Mouse (Mus musculus) megakaryocyte, embryonic 14.5 days (primary cell): ENCODE data around the gene Ubl3. TPM values are rescaled to one million over a fixed set of nuclear protein-coding genes. Genes with fewer than 3 reads are reported as not detected.

ENCODE experiments used
- H3K27me3 ChIP-seq: replicated peaks from 2 replicates; pipeline ENCODE3; 2012; ENCODE audit warnings: inconsistent platforms
- H3K36me3 ChIP-seq: replicated peaks from 2 replicates; pipeline ENCODE3; 2012; ENCODE audit warnings: low read length, inconsistent platforms, mixed read lengths
- H3K4me1 ChIP-seq: 2 replicates; pipeline ENCODE4 v1.6.1; 2012; ENCODE audit warnings: inconsistent platforms
- H3K4me3 ChIP-seq: replicated peaks from 2 replicates; pipeline ENCODE3; 2012; ENCODE audit warnings: moderate library complexity, mild to moderate bottlenecking, inconsistent platforms
- H3K9me3 ChIP-seq: 2 replicates; pipeline ENCODE4 v1.6.1; 2012; ENCODE audit warnings: inconsistent platforms
- FLI1 ChIP-seq: IDR thresholded peaks from 2 replicates; pipeline ENCODE4 v1.6.1; 2012; ENCODE audit warnings: low read length, inconsistent platforms, mixed read lengths
- GATA1 ChIP-seq: IDR thresholded peaks from 3 replicates; pipeline ENCODE4 v1.6.1; 2012; ENCODE audit warnings: mixed read lengths, low read length, inconsistent platforms, borderline replicate concordance
- polyA plus RNA-seq: library from polyadenylated mRNA; stranded (reverse); fragments of >175 nt; gene quantifications from 2 replicates; pipeline ENCODE4 v1.2.3, GENCODE M21; 2012; ENCODE audit warnings: low replicate concordance; ENCODE audit not compliant: insufficient read depth

The Ubl3 gene
- polyA plus RNA-seq, result 6.1 and 9.4 TPM in 2 replicates

DNA sequence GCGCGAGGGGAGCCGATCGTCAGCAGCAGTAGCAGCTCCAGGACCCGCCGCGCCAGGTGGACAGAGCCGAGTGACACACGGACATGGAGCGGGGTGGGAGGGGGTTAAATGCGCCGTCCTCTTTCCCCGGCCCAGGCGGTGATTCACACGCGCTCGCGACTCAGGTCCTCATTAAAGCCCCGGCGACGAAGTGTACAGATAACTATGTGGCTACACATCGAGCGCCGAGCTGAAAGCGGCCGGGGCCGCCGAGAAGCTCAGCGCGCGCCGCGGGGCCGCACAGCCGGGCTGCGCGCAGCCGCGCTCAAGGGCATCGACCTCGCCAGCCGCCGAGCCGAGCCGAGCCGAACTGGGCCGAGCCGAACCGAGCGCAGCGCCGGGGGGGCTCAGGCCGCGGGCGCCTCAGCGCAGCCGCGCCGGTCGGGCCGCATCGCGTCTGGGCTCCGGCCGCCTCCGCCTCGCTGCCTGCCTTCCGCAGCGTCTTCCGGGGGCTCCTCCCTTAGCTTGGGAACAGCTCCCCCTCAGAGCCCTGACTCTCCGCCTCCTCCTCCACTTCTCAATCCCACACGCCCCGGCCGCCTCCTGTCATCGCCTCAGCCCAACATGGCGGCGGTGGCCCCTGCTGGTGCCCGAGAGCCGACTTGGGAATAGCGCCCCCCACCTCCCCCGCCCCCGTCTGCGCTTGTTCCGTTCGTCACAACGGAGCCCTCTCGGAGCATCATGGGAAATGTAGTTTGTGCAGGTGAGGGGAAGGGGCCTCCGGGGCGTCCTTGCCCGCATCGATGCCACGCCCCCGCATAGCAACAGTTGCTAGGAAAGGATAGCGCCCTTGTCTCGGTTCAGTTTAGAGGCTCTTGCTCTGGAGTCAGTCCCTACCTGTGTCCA is at the start of gene Ubl3:
TSS of gene Ubl3 (minus strand) at position 603 of the 885 bp plus-strand sequence.
- Histone ChIP-seq H3K9me3 (no peaks in the 10 kb centered on the region), H3K36me3 (no peaks in the 10 kb centered on the region), H3K4me1 (peaks cover 41% of the 10 kb centered on the region), H3K27me3 (peaks cover 88% of the 10 kb centered on the region), H3K4me3 (peak within 1 kb of the TSS; percentile 93)
- TF ChIP-seq FLI1, result no peak
- TF ChIP-seq GATA1, result no peak

- no peaks in the 10 kb centered on the region for H3K4me1 ChIP-seq
Measured at GRCm38 (mm10) chr5:148598376-148598775, 45.8 kb upstream of the Ubl3 start.

DNA sequence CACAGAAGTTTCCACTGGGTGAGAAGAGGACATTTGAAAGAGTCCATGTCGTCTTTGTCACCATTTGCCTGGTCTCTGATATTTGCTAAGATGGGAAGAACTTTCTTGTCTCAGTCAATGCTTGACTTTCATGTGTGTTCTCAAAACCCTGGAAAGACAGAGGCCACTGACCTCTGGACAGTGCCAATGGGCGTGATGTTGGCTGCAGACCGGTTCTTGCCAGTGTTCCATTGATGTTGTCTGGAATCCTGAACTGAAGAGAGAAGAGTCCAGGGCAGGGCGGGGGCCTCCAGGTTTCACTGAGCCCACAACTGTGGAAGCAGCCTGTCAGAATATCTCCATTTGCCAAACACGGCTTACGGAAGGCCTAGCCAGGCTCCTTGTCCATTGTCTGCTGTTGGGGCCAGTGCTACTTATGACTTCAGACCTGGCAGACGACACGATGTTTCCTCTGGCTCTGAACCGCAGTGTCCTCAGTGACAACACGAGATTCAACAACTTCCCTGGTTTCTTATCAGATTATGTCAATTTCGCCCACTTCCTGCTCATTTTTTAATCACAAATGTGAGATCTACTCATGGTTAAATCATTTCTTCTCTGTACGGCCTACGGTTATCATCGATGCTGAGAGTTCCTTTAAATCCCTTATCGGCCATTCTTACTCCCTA is 43.6 kb upstream of the Ubl3 start:
- TF ChIP-seq GATA1 (no peak), FLI1 (no peak)
- no peaks in the 10 kb centered on the region for H3K9me3 ChIP-seq
- H3K36me3 ChIP-seq, result no peaks in the 10 kb centered on the region
- no peaks in the 10 kb centered on the region for H3K27me3 ChIP-seq
- no peaks in the 10 kb centered on the region for H3K4me1 ChIP-seq
- H3K4me3 ChIP-seq, result no peak overlapping the region

More at GRCm38 (mm10) chr5:148598376-148598775, 45.8 kb upstream of the Ubl3 start:
- no peaks in the 10 kb centered on the region for H3K27me3 ChIP-seq
- TF ChIP-seq FLI1 (no peak), GATA1 (no peak)
- no peak overlapping the region for H3K4me3 ChIP-seq
- H3K9me3 ChIP-seq, result peaks cover 9% of the 10 kb centered on the region; the same call in 1 of the 2 replicates
- no peaks in the 10 kb centered on the region for H3K36me3 ChIP-seq

DNA sequence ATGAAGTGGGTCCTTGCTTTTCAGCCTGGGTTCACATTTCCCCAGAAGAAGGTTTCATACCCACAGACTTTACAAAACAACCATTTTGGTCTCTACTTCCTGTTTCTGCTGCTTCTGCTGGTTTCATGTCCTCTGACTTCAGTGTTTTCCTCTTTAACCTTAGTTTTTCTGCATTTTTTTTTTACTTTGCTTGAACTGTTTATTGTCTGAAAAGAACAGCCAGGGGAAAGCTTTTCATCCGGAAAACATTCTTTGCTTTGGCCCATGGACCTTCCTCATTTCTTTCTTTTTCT is 42.8 kb upstream of the Ubl3 start:
- no peaks in the 10 kb centered on the region for H3K27me3 ChIP-seq
- no peak overlapping the region for H3K4me3 ChIP-seq
- H3K36me3 ChIP-seq, result no peaks in the 10 kb centered on the region
- H3K9me3 ChIP-seq, result peaks cover 5% of the 10 kb centered on the region; the same call in 1 of the 2 replicates
- no peaks in the 10 kb centered on the region for H3K4me1 ChIP-seq
- TF ChIP-seq FLI1 (no peak), GATA1 (no peak)

- Histone ChIP-seq H3K4me3 (no peak overlapping the region), H3K4me1 (no peaks in the 10 kb centered on the region), H3K27me3 (no peaks in the 10 kb centered on the region), H3K9me3 (peaks cover 5% of the 10 kb centered on the region; the same call in 1 of the 2 replicates), H3K36me3 (no peaks in the 10 kb centered on the region)
- TF ChIP-seq FLI1 (no peak), GATA1 (no peak)
Measured at GRCm38 (mm10) chr5:148594693-148595458, 42.3 kb upstream of the Ubl3 start.

GRCm38 (mm10) chr5:148593607-148594006 is 41.0 kb upstream of the Ubl3 start:
- Histone ChIP-seq H3K4me3 (no peak overlapping the region), H3K4me1 (no peaks in the 10 kb centered on the region), H3K9me3 (peaks cover 5% of the 10 kb centered on the region; the same call in 1 of the 2 replicates), H3K27me3 (no peaks in the 10 kb centered on the region), H3K36me3 (no peaks in the 10 kb centered on the region)
- TF ChIP-seq FLI1, result no peak
- TF ChIP-seq GATA1, result no peak

- Histone ChIP-seq H3K9me3 (peaks cover 5% of the 10 kb centered on the region; the same call in 1 of the 2 replicates), H3K4me3 (no peak overlapping the region), H3K27me3 (no peaks in the 10 kb centered on the region), H3K36me3 (no peaks in the 10 kb centered on the region), H3K4me1 (no peaks in the 10 kb centered on the region)
- no peak for TF ChIP-seq GATA1
- no peak for TF ChIP-seq FLI1
Measured at GRCm38 (mm10) chr5:148591448-148591862, 38.9 kb upstream of the Ubl3 start.

DNA sequence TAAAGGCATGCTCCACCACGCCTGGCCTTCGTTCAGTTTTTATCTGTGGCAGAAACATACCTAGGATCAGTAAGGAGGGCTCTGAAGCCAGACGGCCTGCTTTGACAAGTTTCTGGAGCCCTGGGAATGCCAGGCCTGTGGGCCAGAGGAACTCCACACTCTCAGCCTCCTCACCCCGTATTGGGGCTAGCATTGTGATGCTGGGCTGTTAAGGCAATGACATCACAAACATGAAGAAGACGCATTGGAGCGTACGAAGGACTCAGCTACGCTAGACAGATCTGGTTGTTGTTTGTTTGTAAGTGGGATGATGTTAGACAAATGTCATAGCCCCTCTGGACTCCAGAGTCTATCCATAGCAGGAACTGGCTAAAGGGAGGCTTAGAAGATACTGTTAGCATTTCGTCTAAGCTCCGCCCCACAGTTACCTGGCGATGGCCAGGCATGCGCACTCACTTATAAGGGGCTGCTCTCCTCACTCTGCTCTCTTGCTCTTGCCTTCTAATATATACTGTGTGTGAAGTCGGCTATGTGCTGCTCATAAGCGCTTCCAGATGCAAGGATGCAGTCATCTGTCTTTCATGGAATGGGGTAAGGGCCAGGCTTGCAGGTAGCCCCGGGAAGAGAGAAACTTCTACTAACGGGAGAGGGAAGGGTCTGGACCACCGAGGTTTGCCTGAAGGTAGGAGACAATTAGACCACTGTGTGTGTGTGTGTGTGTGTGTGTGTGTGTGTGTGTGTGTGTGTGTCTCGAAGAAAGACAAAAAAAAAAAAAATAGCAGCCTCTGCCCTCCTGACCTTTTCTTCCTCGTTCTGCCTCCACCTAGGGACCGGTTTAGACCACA is 38.2 kb upstream of the Ubl3 start:
- peaks cover 5% of the 10 kb centered on the region; the same call in 1 of the 2 replicates for H3K9me3 ChIP-seq
- H3K27me3 ChIP-seq, result no peaks in the 10 kb centered on the region
- TF ChIP-seq FLI1 (no peak), GATA1 (no peak)
- H3K36me3 ChIP-seq, result no peaks in the 10 kb centered on the region
- no peaks in the 10 kb centered on the region for H3K4me1 ChIP-seq
- H3K4me3 ChIP-seq, result no peak overlapping the region

DNA sequence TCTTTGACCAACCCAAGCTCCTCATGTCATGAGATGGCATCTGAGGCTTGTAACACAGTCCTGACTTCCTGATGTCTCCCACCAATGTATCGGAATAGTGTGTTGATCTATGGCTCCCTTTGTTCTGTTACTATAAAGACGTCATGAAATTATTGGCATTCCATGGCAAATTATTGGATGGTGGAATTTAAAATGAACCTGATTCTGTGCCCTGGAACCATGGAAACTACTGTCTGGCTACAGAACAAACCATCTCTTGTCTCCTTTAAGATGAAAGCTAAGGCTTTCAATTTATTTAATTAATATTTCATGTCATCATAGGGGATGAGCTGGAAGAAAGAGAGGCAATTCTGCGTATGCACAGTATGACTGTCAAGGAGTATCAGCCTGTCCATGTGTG is 36.4 kb upstream of the Ubl3 start:
- Histone ChIP-seq H3K36me3 (no peaks in the 10 kb centered on the region), H3K9me3 (peaks cover 12% of the 10 kb centered on the region), H3K4me1 (no peaks in the 10 kb centered on the region), H3K4me3 (no peak overlapping the region), H3K27me3 (no peaks in the 10 kb centered on the region)
- TF ChIP-seq FLI1 (no peak), GATA1 (no peak)
